Mouse (Mus musculus) CD8-positive naive resting alpha-beta T cell, adult 2 months (primary cell): ENCODE data around the gene 4930519P11Rik.

Source experiments
- DNase-seq, 2 experiments: peaks; one replicate each; pipeline ENCODE4 v3.0.0; 2022; ENCODE audit warnings: low read depth in 2 of 2, low spot score in 2 of 2

The 4930519P11Rik gene

GRCm38 (mm10) chr2:154586405-154586804, 26.8 kb downstream of the 4930519P11Rik start:
- peak in 1 of 2 experiments; percentile 28 for DNase-seq

GRCm38 (mm10) chr2:154584931-154585601, 28.2 kb downstream of the 4930519P11Rik start:
- DNase-seq = no peak

- DNase-seq = no peak
Measured at GRCm38 (mm10) chr2:154583906-154584872, 29.0 kb downstream of the 4930519P11Rik start.

- DNase-seq = no peak
Measured at GRCm38 (mm10) chr2:154581421-154581820, 31.8 kb downstream of the 4930519P11Rik start.

- DNase-seq = no peak
Measured at GRCm38 (mm10) chr2:154580586-154580985, 32.7 kb downstream of the 4930519P11Rik start.

- no peak for DNase-seq
Measured at GRCm38 (mm10) chr2:154577744-154578067, 35.5 kb downstream of the 4930519P11Rik start.

GRCm38 (mm10) chr2:154576876-154577743, 36.1 kb downstream of the 4930519P11Rik start:
- DNase-seq = no peak

GRCm38 (mm10) chr2:154574271-154574670, 39.0 kb downstream of the 4930519P11Rik start:
- no peak for DNase-seq

- DNase-seq = no peak
Measured at GRCm38 (mm10) chr2:154572996-154573395, 40.2 kb downstream of the 4930519P11Rik start.

GRCm38 (mm10) chr2:154571976-154572375, 41.3 kb downstream of the 4930519P11Rik start:
- no peak for DNase-seq

- DNase-seq = no peak
Measured at GRCm38 (mm10) chr2:154571266-154571665, 42.0 kb downstream of the 4930519P11Rik start.

GRCm38 (mm10) chr2:154570666-154571065, 42.6 kb downstream of the 4930519P11Rik start:
- no peak for DNase-seq

- peak; percentile 89 to 91 for DNase-seq
Measured at GRCm38 (mm10) chr2:154569836-154570286, 43.4 kb downstream of the 4930519P11Rik start, which contains the start of gene E2f1. TSS of gene E2f1 (minus strand) at chr2:154569892.

GRCm38 (mm10) chr2:154569071-154569748, 44.0 kb downstream of the 4930519P11Rik start:
- no peak for DNase-seq

GRCm38 (mm10) chr2:154568329-154569070, 44.7 kb downstream of the 4930519P11Rik start:
- no peak for DNase-seq

- DNase-seq = no peak
Measured at GRCm38 (mm10) chr2:154567766-154568165, 45.5 kb downstream of the 4930519P11Rik start.

GRCm38 (mm10) chr2:154566641-154567040, 46.6 kb downstream of the 4930519P11Rik start:
- DNase-seq = no peak

GRCm38 (mm10) chr2:154565562-154565961, 47.7 kb downstream of the 4930519P11Rik start:
- DNase-seq = no peak

- DNase-seq = no peak
Measured at GRCm38 (mm10) chr2:154563612-154564170, 49.5 kb downstream of the 4930519P11Rik start.
